Mouse (Mus musculus) E14TG2a.4 (cell line): ENCODE data around the gene Rmnd5b.

ENCODE experiments used
- CTCF ChIP-seq: conservative IDR thresholded peaks from 2 replicates; pipeline ENCODE4 v1.5.1; 2014; ENCODE audit warnings: low read length
- NANOG ChIP-seq: IDR thresholded peaks from 2 replicates; pipeline ENCODE4 v1.6.1; 2014; ENCODE audit warnings: borderline replicate concordance, low read length, mixed read lengths
- POU5F1 ChIP-seq: IDR thresholded peaks from 2 replicates; pipeline ENCODE4 v1.6.1; 2014; ENCODE audit warnings: low read length, borderline replicate concordance

DNA sequence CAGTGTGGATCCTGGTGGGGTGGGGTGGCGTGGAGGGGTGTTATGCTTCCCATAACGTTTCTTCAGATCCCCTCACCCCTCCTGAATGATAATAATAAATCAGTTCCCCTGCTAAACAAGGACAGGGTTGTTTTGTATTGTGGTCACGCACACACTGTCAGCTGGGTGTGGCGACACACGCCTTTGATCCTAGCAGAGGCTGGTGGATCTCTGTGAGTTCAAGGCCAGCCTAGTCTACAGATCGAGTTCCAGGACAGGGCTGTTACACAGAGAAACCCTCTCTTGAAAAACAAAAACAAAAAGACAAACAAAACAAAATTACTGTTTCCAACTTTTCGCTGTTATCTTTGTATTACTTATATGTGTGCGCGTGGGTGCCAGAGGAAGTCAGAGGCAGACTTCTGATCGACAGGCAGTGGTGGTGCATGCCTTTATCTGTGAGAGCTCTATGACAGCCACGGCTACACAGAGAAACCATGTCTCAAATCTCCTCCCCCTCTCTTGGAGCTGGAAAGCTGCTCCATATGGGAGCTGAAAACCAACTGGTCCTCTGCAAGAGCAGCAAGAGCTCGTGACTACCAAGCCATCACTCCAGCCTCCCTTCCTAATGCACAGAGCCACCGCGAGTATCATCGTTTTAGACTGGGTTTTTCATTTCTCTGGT lies 5.9 kb downstream of the Rmnd5b start:
- TF ChIP-seq CTCF (no peak), POU5F1 (no peak), NANOG (no peak)
